Mouse (Mus musculus): ENCODE data around the gene Kcnk3. TPM values are rescaled to one million over a fixed set of nuclear protein-coding genes. Genes with fewer than 3 reads are reported as not detected.

The Kcnk3 gene
- total RNA-seq, 2 experiments from 2014 or later = not detected

- no peak for ATAC-seq (replicated peaks; ENCODE audit: low FRiP score, low TSS enrichment, poor library complexity, severe bottlenecking)
These were observed 6.0 kb upstream of the Kcnk3 start for GRCm38 (mm10) chr5:30582017-30582416.

- no peak for ATAC-seq (replicated peaks; ENCODE audit: low FRiP score, low TSS enrichment, poor library complexity, severe bottlenecking)
These were observed 1.4 kb upstream of the Kcnk3 start for GRCm38 (mm10) chr5:30586616-30587015.

- ATAC-seq (replicated peaks; ENCODE audit: low FRiP score, low TSS enrichment, poor library complexity, severe bottlenecking) = no peak
These were observed 869 bp upstream of the Kcnk3 start for GRCm38 (mm10) chr5:30587101-30587500.

- ATAC-seq (replicated peaks; ENCODE audit: low FRiP score, low TSS enrichment, poor library complexity, severe bottlenecking) = no peak
These were observed 465 bp downstream of the Kcnk3 start for GRCm38 (mm10) chr5:30588301-30588968.

- ATAC-seq (replicated peaks; ENCODE audit: low FRiP score, low TSS enrichment, poor library complexity, severe bottlenecking) = no peak
These were observed 1.1 kb downstream of the Kcnk3 start for GRCm38 (mm10) chr5:30589069-30589468.

GRCm38 (mm10) chr5:30589546-30589945 is 1.6 kb downstream of the Kcnk3 start:
- ATAC-seq (replicated peaks; ENCODE audit: low FRiP score, low TSS enrichment, poor library complexity, severe bottlenecking) = no peak

GRCm38 (mm10) chr5:30590231-30590630 is 2.3 kb downstream of the Kcnk3 start:
- ATAC-seq (replicated peaks; ENCODE audit: low FRiP score, low TSS enrichment, poor library complexity, severe bottlenecking) = no peak

GRCm38 (mm10) chr5:30591205-30591731 is 3.3 kb downstream of the Kcnk3 start:
- ATAC-seq (replicated peaks; ENCODE audit: low FRiP score, low TSS enrichment, poor library complexity, severe bottlenecking) = no peak

GRCm38 (mm10) chr5:30591786-30592185 is 3.8 kb downstream of the Kcnk3 start:
- ATAC-seq (replicated peaks; ENCODE audit: low FRiP score, low TSS enrichment, poor library complexity, severe bottlenecking) = no peak

GRCm38 (mm10) chr5:30592279-30592980 is 4.5 kb downstream of the Kcnk3 start:
- ATAC-seq (replicated peaks; ENCODE audit: low FRiP score, low TSS enrichment, poor library complexity, severe bottlenecking) = no peak

- ATAC-seq (replicated peaks; ENCODE audit: low FRiP score, low TSS enrichment, poor library complexity, severe bottlenecking) = no peak
These were observed 5.4 kb downstream of the Kcnk3 start for GRCm38 (mm10) chr5:30593360-30593759.

- ATAC-seq (replicated peaks; ENCODE audit: low FRiP score, low TSS enrichment, poor library complexity, severe bottlenecking) = no peak
These were observed 6.0 kb downstream of the Kcnk3 start for GRCm38 (mm10) chr5:30593811-30594504.

GRCm38 (mm10) chr5:30594953-30595560 is 7.1 kb downstream of the Kcnk3 start:
- ATAC-seq (replicated peaks; ENCODE audit: low FRiP score, low TSS enrichment, poor library complexity, severe bottlenecking) = no peak

- ATAC-seq (replicated peaks; ENCODE audit: low FRiP score, low TSS enrichment, poor library complexity, severe bottlenecking) = no peak
These were observed 13.4 kb downstream of the Kcnk3 start for GRCm38 (mm10) chr5:30601397-30601796.

- no peak for ATAC-seq (replicated peaks; ENCODE audit: low FRiP score, low TSS enrichment, poor library complexity, severe bottlenecking)
These were observed 15.3 kb downstream of the Kcnk3 start for GRCm38 (mm10) chr5:30603255-30603654.

- no peak for ATAC-seq (replicated peaks; ENCODE audit: low FRiP score, low TSS enrichment, poor library complexity, severe bottlenecking)
These were observed 16.0 kb downstream of the Kcnk3 start for GRCm38 (mm10) chr5:30603926-30604325.

- ATAC-seq (replicated peaks; ENCODE audit: low FRiP score, low TSS enrichment, poor library complexity, severe bottlenecking) = no peak
These were observed 16.8 kb downstream of the Kcnk3 start for GRCm38 (mm10) chr5:30604769-30605188.

- no peak for ATAC-seq (replicated peaks; ENCODE audit: low FRiP score, low TSS enrichment, poor library complexity, severe bottlenecking)
These were observed 17.7 kb downstream of the Kcnk3 start for GRCm38 (mm10) chr5:30605649-30606048.

- no peak for ATAC-seq (replicated peaks; ENCODE audit: low FRiP score, low TSS enrichment, poor library complexity, severe bottlenecking)
These were observed 18.6 kb downstream of the Kcnk3 start for GRCm38 (mm10) chr5:30606424-30607073.

All from megakaryocyte-erythroid progenitor cell, adult 5-6 weeks (primary cell).